Mouse (Mus musculus) gastrocnemius, adult 18-20 months (tissue): ENCODE data around the gene Utp6. TPM values are rescaled to one million over a fixed set of nuclear protein-coding genes. Genes with fewer than 3 reads are reported as not detected.

ENCODE experiments used
- DNase-seq: peaks from one replicate; pipeline ENCODE4 v3.0.0; 2021; ENCODE audit warnings: low spot score
- total RNA-seq, 2 experiments: library from RNA; stranded (reverse); gene quantifications; 2 replicates each; pipeline ENCODE4 v1.2.3; 2021

Utp6 gene
- total RNA-seq, 2 experiments from 2014 or later: 26.4 to 33.1 TPM

GRCm38 (mm10) chr11:79885713-79886393 lies 76.3 kb downstream of the Utp6 start:
- peak; percentile 91 for DNase-seq

GRCm38 (mm10) chr11:79884784-79885183 lies 77.4 kb downstream of the Utp6 start:
- DNase-seq: no peak

Other genes with a start within 250 kb of the Utp6 start
- 10 to 100 TPM; 18.3 to 18.8 TPM for gene Suz12, start 30.7 kb upstream of the Utp6 start, total RNA-seq
- 1 to 10 TPM; 3.4 to 3.9 TPM for gene Crlf3, start 118.6 kb upstream of the Utp6 start, total RNA-seq
- under 1 TPM; 0.64 to 0.78 TPM for gene Atad5, start 127.0 kb upstream of the Utp6 start, total RNA-seq
- gene Tefm, start 179.8 kb upstream of the Utp6 start, total RNA-seq: 10 to 100 TPM; 19.2 to 20.5 TPM
- gene Adap2, start 191.7 kb upstream of the Utp6 start, total RNA-seq: 1 to 10 TPM; 2.7 to 3.6 TPM
- gene Rnf135, start 221.5 kb upstream of the Utp6 start, total RNA-seq: 1 to 10 TPM; 1.6 to 1.7 TPM
- gene Rhot1, start 246.6 kb upstream of the Utp6 start, total RNA-seq: 10 to 100 TPM; 39.7 to 40.2 TPM